Mouse (Mus musculus): ENCODE measurements at regions not wholly inside any gene's neighbourhood (a gene's known extent, or its start where the extent isn't known, plus 50 kb on each side); places are given as distances from the start of the nearest gene placed in this dataset.

DNA sequence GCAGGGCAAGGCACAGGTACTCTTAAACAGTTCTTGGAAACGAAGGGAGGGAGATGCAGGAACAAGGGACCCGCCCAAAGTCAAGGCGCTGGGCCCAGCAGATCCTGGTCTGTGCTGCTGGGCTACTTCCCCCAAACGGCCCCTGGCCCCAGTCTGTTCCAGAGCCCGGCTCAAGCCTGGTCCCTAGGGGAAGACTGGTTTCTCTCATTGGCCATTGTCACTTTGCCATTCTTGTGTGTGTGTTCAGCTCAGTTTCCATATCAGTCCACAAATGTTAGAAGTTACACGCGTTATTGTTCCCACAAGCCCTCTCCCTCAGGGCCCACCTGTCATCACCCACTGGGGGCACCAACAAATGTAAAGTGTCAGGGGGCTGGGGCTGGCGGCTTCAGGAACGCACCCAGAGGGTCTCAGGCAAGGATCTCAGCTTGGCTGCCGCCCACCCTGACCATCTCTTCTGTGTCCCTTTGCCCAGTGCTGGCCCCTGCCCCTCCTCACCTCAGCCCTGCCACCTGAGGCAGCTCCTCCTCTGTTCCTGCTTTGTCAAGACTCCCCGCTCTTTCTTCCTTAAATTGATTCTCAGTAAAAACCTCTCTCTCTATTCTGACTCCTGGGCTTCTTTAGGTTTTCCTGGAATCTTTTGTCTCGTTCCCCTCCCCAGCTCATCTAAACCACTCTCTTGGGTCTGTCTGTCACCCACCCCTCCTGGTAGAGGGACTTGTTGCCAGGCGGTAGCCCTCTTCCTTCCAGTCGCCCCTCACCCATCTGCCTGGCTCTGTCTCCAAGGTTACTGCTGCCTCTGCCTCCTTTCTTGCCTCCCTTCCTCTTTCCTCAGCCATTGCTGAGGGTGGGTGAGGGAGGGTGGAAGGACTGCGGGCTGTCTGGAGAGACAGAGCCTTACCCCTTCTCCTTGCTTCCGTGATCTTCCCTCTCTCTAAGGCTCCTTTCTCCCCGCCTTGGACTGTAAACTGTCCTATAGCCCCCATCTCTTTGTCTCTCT, 69.2 kb upstream of the 4931429L15Rik start:
- no peak for DNase-seq (ENCODE audit: low read depth)

DNA sequence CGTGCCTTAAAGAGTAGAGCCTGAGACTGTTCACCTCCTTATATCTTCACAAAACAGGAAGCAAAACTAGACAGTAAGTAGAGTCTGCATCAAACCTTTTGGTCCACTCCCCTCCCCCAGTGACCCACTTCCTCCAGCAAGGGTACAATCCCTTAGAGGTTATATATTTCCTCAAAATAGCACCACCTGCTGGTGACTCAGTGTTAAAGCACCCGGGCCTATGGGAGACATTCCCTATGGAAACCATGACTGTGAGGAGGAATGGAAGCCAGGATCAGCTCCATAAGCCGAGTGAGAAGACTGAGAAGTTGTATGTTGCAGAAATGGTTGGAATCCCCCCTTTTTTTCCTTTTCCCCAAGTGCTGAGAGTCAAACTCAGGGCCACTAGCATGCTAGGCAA, 66.5 kb upstream of the 4931429L15Rik start:
- DNase-seq (ENCODE audit: low read depth), result no peak

- DNase-seq (ENCODE audit: low read depth), result no peak
Observed at GRCm38 (mm10) chr9:46381342-46381741, 61.6 kb upstream of the 4931429L15Rik start.

- DNase-seq (ENCODE audit: low read depth), result no peak
Observed at GRCm38 (mm10) chr9:46379453-46379852, 59.7 kb upstream of the 4931429L15Rik start.

DNA sequence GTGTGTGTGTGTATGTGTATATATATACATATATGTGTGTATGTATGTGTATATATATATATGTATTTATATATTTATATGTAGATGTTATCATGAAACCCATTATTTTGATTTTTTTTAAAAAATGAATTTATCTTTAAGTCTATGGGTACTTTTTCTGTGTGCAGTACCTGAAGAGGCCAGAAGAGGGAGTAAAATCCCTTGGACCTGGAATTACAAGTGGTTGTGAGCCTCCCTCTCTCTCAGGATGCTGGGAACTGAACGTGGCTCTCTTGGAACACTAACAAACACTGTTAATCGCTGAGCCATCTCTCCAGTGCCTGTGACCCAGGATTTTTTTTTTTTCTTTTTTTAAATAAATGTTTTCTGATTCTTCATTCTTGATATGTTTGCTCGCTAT, 58.6 kb upstream of the 4931429L15Rik start:
- DNase-seq (ENCODE audit: low read depth), result no peak

Data from fibroblast of lung, adult 2 months (primary cell).